Mouse (Mus musculus) cortical plate, adult 2 months (tissue): ENCODE results near the gene Gm47841.

Source experiments
- CTCF ChIP-seq: fragments of 200-500 bp; IDR thresholded peaks from 2 replicates; pipeline ENCODE4 v1.5.1; 2011; ENCODE audit warnings: mild to moderate bottlenecking, control low read depth, low read length; ENCODE audit not compliant: insufficient read depth; ENCODE audit errors: extremely low read depth
- POLR2A ChIP-seq: fragments of 200-500 bp; IDR thresholded peaks from 2 replicates; pipeline ENCODE4 v1.6.1; 2011; ENCODE audit warnings: mild to moderate bottlenecking, low read length, control low read depth; ENCODE audit not compliant: insufficient read depth; ENCODE audit errors: extremely low read depth

GRCm38 (mm10) chr15:101088291-101088690, 41.1 kb upstream of the Gm47841 start:
- TF ChIP-seq CTCF (no peak), POLR2A (no peak)
